8 mouse cellular contexts compared by ENCODE assay signal in genomic region chr4:32889996-32890734, GRCm38 (mm10).
DNase-seq lines count a peak whose midpoint lies in the region; ATAC-seq and TF ChIP-seq lines count a peak whose summit lies in the region.
"Had no signal": no experiment of that assay in that cellular context is flagged by ENCODE, and none has a peak within 500 bp of the region (broad histone marks: within the 10 kb centered on the region; RNA-seq: fewer than 3 reads in every experiment).

No protein-coding gene starts in this region.

- no peak overlapping the region; the same call in 1 of the 2 replicates for H3K9ac ChIP-seq in lung, postnatal 0 days (replicated peaks; ENCODE audit: low read depth)
- H3K9ac ChIP-seq in forebrain, postnatal 0 days: peak overlapping the region; percentile 26; the same call in 1 of the 2 replicates
- no peak overlapping the region for H3K9ac ChIP-seq in stomach, embryonic 15.5 days
- H3K9ac ChIP-seq: lung, embryonic 15.5 days had no signal

- no peak overlapping the region for H3K27ac ChIP-seq in lung, postnatal 0 days (ENCODE audit: low read length)
- H3K27ac ChIP-seq in forebrain, postnatal 0 days (ENCODE audit: low read depth, low read length): peak overlapping the region; percentile 66
- H3K27ac ChIP-seq in stomach, embryonic 15.5 days: 0 out of 2 replicates have a peak overlapping the region, but pooled peaks have one; percentile 23
- H3K27ac ChIP-seq: lung, embryonic 15.5 days had no signal

- no peaks in the 10 kb centered on the region for H3K27me3 ChIP-seq in lung, postnatal 0 days (replicated peaks; ENCODE audit: insufficient read depth, low read length)
- no peaks in the 10 kb centered on the region for H3K27me3 ChIP-seq in forebrain, postnatal 0 days (ENCODE audit: insufficient read depth, low read length)
- H3K27me3 ChIP-seq in stomach, embryonic 15.5 days (replicated peaks): no peaks in the 10 kb centered on the region
- H3K27me3 ChIP-seq: lung, embryonic 15.5 days had no signal

- H3K4me3 ChIP-seq in lung, postnatal 0 days (ENCODE audit: low read depth, low read length): no peak overlapping the region
- no peak overlapping the region for H3K4me3 ChIP-seq in forebrain, postnatal 0 days (ENCODE audit: low read depth, low read length)
- H3K4me3 ChIP-seq in stomach, embryonic 15.5 days (replicated peaks): no peak overlapping the region
- H3K4me3 ChIP-seq: lung, embryonic 15.5 days had no signal

- no peak for DNase-seq in lung, postnatal 0 days (ENCODE audit: low spot score)
- no peak for DNase-seq in lung, adult 18-20 months
- DNase-seq in forebrain, postnatal 0 days: peak; percentile 47
- peak; percentile 40 for DNase-seq in heart, postnatal 4 days
- DNase-seq in thymus, postnatal 10 days (ENCODE audit: low spot score in 2 of 2): no peak
- DNase-seq in testis, postnatal 10 days (ENCODE audit: low spot score): no peak

- H3K36me3 ChIP-seq in lung, postnatal 0 days (ENCODE audit: insufficient read depth, low read length): no peaks in the 10 kb centered on the region
- no peaks in the 10 kb centered on the region for H3K36me3 ChIP-seq in forebrain, postnatal 0 days (ENCODE audit: insufficient read depth)
- no peaks in the 10 kb centered on the region for H3K36me3 ChIP-seq in stomach, embryonic 15.5 days
- H3K36me3 ChIP-seq: lung, embryonic 15.5 days had no signal

- ATAC-seq in lung, postnatal 0 days: no peak
- peak; percentile 59 for ATAC-seq in forebrain, postnatal 0 days
- ATAC-seq in stomach, embryonic 15.5 days (ENCODE audit: insufficient read depth, low FRiP score, low read depth): no peak

- no peak for TF ChIP-seq EP300 in lung, postnatal 0 days (IDR thresholded peaks at IDR 0.05)

- no peaks in the 10 kb centered on the region for H3K4me1 ChIP-seq in lung, postnatal 0 days (ENCODE audit: insufficient read depth, low read depth, low read length)
- peaks cover 13% of the 10 kb centered on the region for H3K4me1 ChIP-seq in forebrain, postnatal 0 days (ENCODE audit: insufficient read depth)
- H3K4me1 ChIP-seq in stomach, embryonic 15.5 days: peaks cover 12% of the 10 kb centered on the region
- H3K4me1 ChIP-seq: lung, embryonic 15.5 days had no signal

- 0 out of 2 replicates have a peak overlapping the region, but pooled peaks have one; percentile 11 for H3K4me2 ChIP-seq in lung, postnatal 0 days (replicated peaks; ENCODE audit: low read depth, low read length)
- no peak overlapping the region for H3K4me2 ChIP-seq in forebrain, postnatal 0 days (ENCODE audit: low read depth)
- peak overlapping the region; percentile 6; the same call in 1 of the 2 replicates for H3K4me2 ChIP-seq in stomach, embryonic 15.5 days

- TF ChIP-seq CTCF in lung, postnatal 0 days (IDR thresholded peaks at IDR 0.05): peak; percentile 25; the same call in 1 of the 2 replicates
- peak; percentile 27; the same call in 1 of the 2 replicates for TF ChIP-seq CTCF in forebrain, postnatal 0 days (IDR thresholded peaks at IDR 0.05; ENCODE audit: low read depth)

- H3K9me3 ChIP-seq in lung, postnatal 0 days (ENCODE audit: low read length): no peaks in the 10 kb centered on the region
- H3K9me3 ChIP-seq in forebrain, postnatal 0 days (ENCODE audit: low read length): peaks cover 18% of the 10 kb centered on the region
- H3K9me3 ChIP-seq in stomach, embryonic 15.5 days: peaks cover 6% of the 10 kb centered on the region; the same call in 1 of the 2 replicates

- 39% methylated on average over 10 of the region's 10 CpGs for WGBS in lung, postnatal 0 days
- 39% methylated on average over 10 of the region's 10 CpGs for WGBS in forebrain, postnatal 0 days
- 36% methylated on average over 10 of the region's 10 CpGs for WGBS in stomach, embryonic 15.5 days

Comparison
In these comparisons a context has a peak if more than half of its experiments do, and no peak if none do; other contexts are left out.
1. DNase-seq: peak in forebrain, postnatal 0 days (single experiment) and heart, postnatal 4 days (single experiment); none in lung, postnatal 0 days (single experiment), lung, adult 18-20 months (0 of 2), thymus, postnatal 10 days (0 of 2) and testis, postnatal 10 days (single experiment).